Mouse (Mus musculus): ENCODE measurements at regions not wholly inside any gene's neighbourhood (a gene's known extent, or its start where the extent isn't known, plus 50 kb on each side); places are given as distances from the start of the nearest gene placed in this dataset.

DNA sequence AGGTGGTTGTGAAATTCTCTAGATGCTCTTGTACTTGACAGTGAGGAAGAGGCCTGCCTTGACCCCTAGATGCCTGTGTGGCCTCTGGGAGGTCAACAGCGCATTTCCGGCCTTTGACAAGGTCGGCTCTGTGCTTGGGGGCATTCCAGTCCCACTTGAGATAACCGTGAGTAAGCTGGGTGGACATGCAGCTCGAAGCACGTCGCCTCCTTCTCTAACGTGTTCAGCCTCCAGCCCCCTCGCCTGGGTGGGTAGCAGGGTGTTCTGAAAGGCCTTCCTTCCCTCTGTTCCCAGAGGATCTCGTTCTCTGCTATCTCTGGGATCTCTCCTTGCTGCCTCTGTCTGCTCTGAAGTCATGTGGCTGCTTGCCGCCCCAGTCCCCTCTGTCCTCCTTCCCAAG lies 70.2 kb upstream of the Slc38a2 start:
- no peak for TF ChIP-seq CHD2 (IDR thresholded peaks at IDR 0.05; ENCODE audit: low read depth, low read length)
- no peak for TF ChIP-seq ZC3H11A (IDR thresholded peaks at IDR 0.05; ENCODE audit: borderline replicate concordance, low read depth, low read length)
